15 mouse cellular contexts compared by ENCODE assay signal in the genomic region with DNA sequence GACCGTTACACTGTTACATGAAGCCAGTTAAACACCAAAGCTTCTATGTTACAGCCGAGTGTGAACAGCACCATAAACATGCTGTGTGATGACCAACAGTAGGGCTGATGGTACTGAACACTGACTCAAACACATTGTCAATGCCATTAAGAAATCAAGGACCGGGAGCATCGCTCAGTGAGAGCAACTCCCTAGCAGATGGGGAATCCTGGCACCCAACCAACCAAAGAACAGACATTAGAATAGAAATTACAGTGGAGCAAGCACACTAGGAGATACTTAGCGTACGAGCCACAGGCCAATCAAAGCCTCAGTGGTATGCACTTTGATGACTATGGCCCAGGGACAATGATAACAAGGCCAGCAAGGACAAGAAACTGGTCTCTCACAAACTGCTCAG.
DNase-seq lines count a peak whose midpoint lies in the region; ATAC-seq and TF ChIP-seq lines count a peak whose summit lies in the region.
"Had no signal": no experiment of that assay in that cellular context is flagged by ENCODE, and none has a peak within 500 bp of the region (broad histone marks: within the 10 kb centered on the region; RNA-seq: fewer than 3 reads in every experiment).

No protein-coding gene starts in this region.

- H3K36me3 ChIP-seq in thymus, adult 2 months (ENCODE audit: control insufficient read depth, insufficient read depth, low read length), result 0 out of 2 replicates have a peak, but pooled peaks cover 5% of the 10 kb centered on the region
- H3K36me3 ChIP-seq in lung, postnatal 0 days (ENCODE audit: insufficient read depth, low read length), result no peaks in the 10 kb centered on the region
- H3K36me3 ChIP-seq: stomach, embryonic 15.5 days had no signal

- no peak for TF ChIP-seq CTCF in thymus, adult 2 months (IDR thresholded peaks at IDR 0.05; ENCODE audit: borderline replicate concordance, control insufficient read depth, extremely low read depth, insufficient read depth, low read length, poor library complexity)
- no peak for TF ChIP-seq CTCF in lung, postnatal 0 days (IDR thresholded peaks at IDR 0.05)

- H3K27ac ChIP-seq in thymus, adult 2 months (ENCODE audit: control insufficient read depth, insufficient read depth, low read length), result no peak overlapping the region
- no peak overlapping the region for H3K27ac ChIP-seq in lung, postnatal 0 days (ENCODE audit: low read length)
- H3K27ac ChIP-seq: kidney, postnatal 0 days; macrophage; stomach, embryonic 15.5 days had no signal

- no peaks in the 10 kb centered on the region for H3K27me3 ChIP-seq in thymus, adult 2 months (ENCODE audit: control insufficient read depth, insufficient read depth, low read length)
- no peaks in the 10 kb centered on the region for H3K27me3 ChIP-seq in lung, postnatal 0 days (replicated peaks; ENCODE audit: insufficient read depth, low read length)
- H3K27me3 ChIP-seq: stomach, embryonic 15.5 days had no signal

- no peak overlapping the region for H3K4me3 ChIP-seq in thymus, adult 2 months (ENCODE audit: control insufficient read depth, insufficient read depth, low read length)
- no peak overlapping the region for H3K4me3 ChIP-seq in lung, postnatal 0 days (ENCODE audit: low read depth, low read length)
- H3K4me3 ChIP-seq: stomach, embryonic 15.5 days had no signal

- H3K4me2 ChIP-seq in lung, postnatal 0 days (replicated peaks; ENCODE audit: low read depth, low read length), result no peak overlapping the region
- H3K4me2 ChIP-seq: stomach, embryonic 15.5 days had no signal

- no peak for ATAC-seq in lung, postnatal 0 days
- ATAC-seq: CD4-positive, CD25-positive, alpha-beta regulatory T cell, adult 4 months; hindbrain, embryonic 16.5 days; liver, postnatal 0 days had no signal

- H3K4me1 ChIP-seq in thymus, adult 2 months (replicated peaks; ENCODE audit: control insufficient read depth, insufficient read depth, low read length), result no peaks in the 10 kb centered on the region; the same call in 1 of the 2 replicates
- no peaks in the 10 kb centered on the region for H3K4me1 ChIP-seq in lung, postnatal 0 days (ENCODE audit: insufficient read depth, low read depth, low read length)

- DNase-seq in left cerebral cortex, adult 18-20 months (ENCODE audit: low spot score in 2 of 2), result peak; percentile 44 to 56
- no peak for DNase-seq in left cerebral cortex, adult 11 months (ENCODE audit: low spot score)
- DNase-seq in cerebellum, adult 18-20 months, result peak; percentile 78 to 81
- peak; percentile 81 for DNase-seq in layer of hippocampus, adult 11-12 months (ENCODE audit: low spot score)
- DNase-seq in right cerebral cortex, adult 2 months (ENCODE audit: low spot score in 2 of 2), result peak; percentile 58 to 60
- no peak for DNase-seq in thymus, adult 2 months
- no peak for DNase-seq in lung, postnatal 0 days (ENCODE audit: low spot score)
- DNase-seq in ovary, postnatal 36 days (ENCODE audit: low spot score), result no peak
- DNase-seq: liver, postnatal 0 days; thymus, postnatal 4 days had no signal

- TF ChIP-seq POLR2A in thymus, adult 2 months (IDR thresholded peaks at IDR 0.05; ENCODE audit: control insufficient read depth, extremely low read depth, insufficient read depth, low read length, poor library complexity), result no peak

- no peak overlapping the region for H3K9ac ChIP-seq in lung, postnatal 0 days (replicated peaks; ENCODE audit: low read depth)
- H3K9ac ChIP-seq: liver, postnatal 0 days; stomach, embryonic 15.5 days had no signal

- no peak for TF ChIP-seq EP300 in lung, postnatal 0 days (IDR thresholded peaks at IDR 0.05)

- WGBS in thymus, adult 2 months, result 98% methylated on average over 6 of the region's 6 CpGs
- 91% methylated on average over 6 of the region's 6 CpGs for WGBS in lung, postnatal 0 days

- H3K9me3 ChIP-seq in lung, postnatal 0 days (ENCODE audit: low read length), result no peaks in the 10 kb centered on the region
- H3K9me3 ChIP-seq: stomach, embryonic 15.5 days had no signal

Comparison
In these comparisons a context has a peak if more than half of its experiments do, and no peak if none do; other contexts are left out.
1. DNase-seq: peak in left cerebral cortex, adult 18-20 months (2 of 2), cerebellum, adult 18-20 months (2 of 2), layer of hippocampus, adult 11-12 months (single experiment) and right cerebral cortex, adult 2 months (2 of 2); none in left cerebral cortex, adult 11 months (single experiment), thymus, adult 2 months (single experiment), lung, postnatal 0 days (single experiment) and ovary, postnatal 36 days (single experiment).